12 mouse cellular contexts compared by ENCODE assay signal in the genomic region with DNA sequence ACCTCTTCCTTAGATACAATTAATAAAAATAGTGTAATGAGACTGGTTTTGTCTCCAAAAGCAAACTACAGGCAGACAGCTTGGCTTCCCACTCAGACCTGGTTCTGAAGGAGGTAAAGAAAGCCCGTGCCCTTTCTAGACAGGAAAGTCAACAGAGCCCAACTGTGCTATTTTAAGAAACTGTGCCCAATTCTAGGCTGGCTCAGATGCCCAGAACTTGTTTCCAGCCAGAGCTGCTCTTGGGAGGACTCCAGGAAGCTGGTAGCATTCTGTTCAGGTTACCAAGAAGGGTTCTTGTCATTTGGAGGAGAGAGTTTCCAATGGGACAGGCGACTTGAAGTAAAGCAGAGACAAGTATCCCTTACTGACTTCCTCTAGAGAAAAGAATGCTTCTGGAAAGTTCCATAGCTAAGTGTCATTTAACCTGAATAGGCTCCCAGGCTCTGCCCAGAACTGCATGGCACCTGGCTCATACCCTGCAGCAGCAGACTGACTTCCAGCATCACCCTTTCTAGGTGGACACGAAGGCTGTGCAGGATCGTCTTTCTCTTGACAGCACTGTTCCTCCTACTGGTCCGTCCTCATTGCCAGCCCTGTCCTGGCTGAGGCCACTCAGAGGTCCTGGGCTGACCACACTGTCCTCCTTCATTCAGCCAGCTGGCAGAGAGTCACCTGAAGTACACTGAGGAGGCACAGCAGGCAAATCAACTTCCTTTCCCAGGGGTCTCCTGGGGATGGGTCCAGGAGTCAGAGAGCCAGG.
DNase-seq lines count a peak whose midpoint lies in the region; ATAC-seq and TF ChIP-seq lines count a peak whose summit lies in the region.
"Had no signal": no experiment of that assay in that cellular context is flagged by ENCODE, and none has a peak within 500 bp of the region (broad histone marks: within the 10 kb centered on the region; RNA-seq: fewer than 3 reads in every experiment).

No protein-coding gene starts in this region.

- no peak for TF ChIP-seq POLR2A in heart, adult 2 months (IDR thresholded peaks at IDR 0.05; ENCODE audit: insufficient read depth, low read depth, low read length)

- ATAC-seq in midbrain, postnatal 0 days (ENCODE audit: low FRiP score): no peak
- no peak for ATAC-seq in midbrain, embryonic 14.5 days (ENCODE audit: low FRiP score, low TSS enrichment)
- ATAC-seq: Patski had no signal

- no peak for TF ChIP-seq CTCF in heart, adult 2 months (IDR thresholded peaks at IDR 0.05)
- no peak for TF ChIP-seq CTCF in midbrain, postnatal 0 days (IDR thresholded peaks at IDR 0.05)

- H3K4me1 ChIP-seq in heart, adult 2 months (ENCODE audit: control insufficient read depth, insufficient read depth, low read length): peaks cover 7% of the 10 kb centered on the region
- no peaks in the 10 kb centered on the region for H3K4me1 ChIP-seq in midbrain, postnatal 0 days (ENCODE audit: insufficient read depth, low read length)
- 0 out of 2 replicates have a peak, but pooled peaks cover 11% of the 10 kb centered on the region for H3K4me1 ChIP-seq in midbrain, embryonic 14.5 days (ENCODE audit: control insufficient read depth, insufficient read depth, low read length)

- WGBS in heart, adult 2 months: 37% methylated on average over 5 of the region's 5 CpGs
- 74% methylated on average over 5 of the region's 5 CpGs for WGBS in midbrain, postnatal 0 days
- WGBS in midbrain, embryonic 14.5 days: 86% methylated on average over 5 of the region's 5 CpGs

- H3K4me2 ChIP-seq in midbrain, postnatal 0 days (ENCODE audit: low read depth, low read length, poor library complexity, severe bottlenecking): no peak overlapping the region
- no peak overlapping the region for H3K4me2 ChIP-seq in midbrain, embryonic 14.5 days (ENCODE audit: low read length)
- H3K4me2 ChIP-seq: liver, embryonic 11.5 days had no signal

- intact Hi-C loops in heart, adult 2 months (cut with DNase I): no loop called here
- intact Hi-C loops in heart, postnatal 25 days (cut with DNase I): loop anchor here (10.0 kb wide), 1 partner anchor 115 kb away; a partner anchor contains a TSS
- intact Hi-C loops in heart, postnatal 36 days (cut with DNase I): no loop called here

- H3K9me3 ChIP-seq in midbrain, postnatal 0 days (ENCODE audit: low read length): no peaks in the 10 kb centered on the region
- no peaks in the 10 kb centered on the region for H3K9me3 ChIP-seq in midbrain, embryonic 14.5 days (ENCODE audit: control insufficient read depth, low read length)

- DNase-seq in heart, adult 2 months: peak in 1 of 2 experiments; percentile 65
- DNase-seq in heart, postnatal 25 days (ENCODE audit: low spot score): no peak
- peak; percentile 51 for DNase-seq in midbrain, postnatal 0 days (ENCODE audit: low spot score)
- no peak for DNase-seq in midbrain, embryonic 14.5 days
- DNase-seq in cerebellum, postnatal 14 days: peak; percentile 76 to 83
- peak; percentile 22 to 39 for DNase-seq in heart, postnatal 36 days
- DNase-seq in thymus, postnatal 36 days: no peak
- DNase-seq in urinary bladder, adult 18-20 months (ENCODE audit: low spot score in 2 of 2): no peak
- DNase-seq: adrenal gland, postnatal 14 days; kidney, adult 18-20 months had no signal

- TF ChIP-seq EP300 in heart, adult 2 months (IDR thresholded peaks at IDR 0.05; ENCODE audit: insufficient read depth, low read depth, low read length): no peak

- no peaks in the 10 kb centered on the region for H3K79me2 ChIP-seq in heart, adult 2 months (replicated peaks; ENCODE audit: control insufficient read depth, insufficient read depth, low read length)

- no peak overlapping the region for H3K4me3 ChIP-seq in heart, adult 2 months
- no peak overlapping the region for H3K4me3 ChIP-seq in midbrain, postnatal 0 days (ENCODE audit: low read depth, low read length)
- H3K4me3 ChIP-seq in midbrain, embryonic 14.5 days (replicated peaks; ENCODE audit: low read depth, low read length): no peak overlapping the region

- H3K27me3 ChIP-seq in heart, adult 2 months (ENCODE audit: control insufficient read depth, insufficient read depth, low read length): no peaks in the 10 kb centered on the region
- H3K27me3 ChIP-seq in midbrain, postnatal 0 days (ENCODE audit: insufficient read depth, low read length): no peaks in the 10 kb centered on the region
- H3K27me3 ChIP-seq in midbrain, embryonic 14.5 days (ENCODE audit: control insufficient read depth, insufficient read depth, low read length): no peaks in the 10 kb centered on the region

- H3K27ac ChIP-seq in heart, adult 2 months: peak overlapping the region; percentile 83
- H3K27ac ChIP-seq in midbrain, postnatal 0 days (ENCODE audit: low read depth, low read length): no peak overlapping the region
- H3K27ac ChIP-seq in midbrain, embryonic 14.5 days (replicated peaks; ENCODE audit: low read depth, low read length): no peak overlapping the region

- H3K36me3 ChIP-seq in heart, adult 2 months (ENCODE audit: control insufficient read depth, insufficient read depth, low read length): no peaks in the 10 kb centered on the region
- H3K36me3 ChIP-seq in midbrain, postnatal 0 days (ENCODE audit: insufficient read depth, low read length): peaks cover 62% of the 10 kb centered on the region
- H3K36me3 ChIP-seq in midbrain, embryonic 14.5 days (ENCODE audit: control insufficient read depth, insufficient read depth, low read length): peaks cover 79% of the 10 kb centered on the region

- no peak overlapping the region for H3K9ac ChIP-seq in heart, adult 2 months (ENCODE audit: low read depth, low read length)
- no peak overlapping the region for H3K9ac ChIP-seq in midbrain, postnatal 0 days (replicated peaks; ENCODE audit: low read length, poor library complexity, severe bottlenecking)
- no peak overlapping the region for H3K9ac ChIP-seq in midbrain, embryonic 14.5 days (replicated peaks; ENCODE audit: low read length)

Comparison
In these comparisons a context has a peak if more than half of its experiments do, and no peak if none do; other contexts are left out.
1. DNase-seq: peak in midbrain, postnatal 0 days (single experiment), cerebellum, postnatal 14 days (2 of 2) and heart, postnatal 36 days (2 of 2); none in heart, postnatal 25 days (single experiment), midbrain, embryonic 14.5 days (single experiment), thymus, postnatal 36 days (0 of 2) and urinary bladder, adult 18-20 months (0 of 2).